Mouse (Mus musculus): ENCODE data around the gene Chd2. TPM values are rescaled to one million over a fixed set of nuclear protein-coding genes. Genes with fewer than 3 reads are reported as not detected.

Chd2 gene
- total RNA-seq (2023), result 400 to 467 TPM (median 428 TPM) in 4 replicates

GRCm38 (mm10) chr7:73541412-73542130 is at the start of gene Chd2:
Gene Chd2, minus strand, starts transcription at chr7:73541830.

Other genes starting within 250 kb of the Chd2 start
- gene Rgma, start 166.3 kb downstream of the Chd2 start, total RNA-seq (2023), result not detected in 4 replicates
- 0.41 to 1.1 TPM in 2 of 4 replicates, not detected in the others for gene Fam174b, start 198.5 kb upstream of the Chd2 start, total RNA-seq (2023)

All from B cell, adult 62 days (primary cell).